Mouse (Mus musculus): ENCODE results near the gene Edem3.

- no peak for TF ChIP-seq CTCF (IDR thresholded peaks at IDR 0.05; ENCODE audit: low read depth, low read length)
- TF ChIP-seq POLR2A (IDR thresholded peaks at IDR 0.05; ENCODE audit: insufficient read depth, low read length), result no peak
- TF ChIP-seq EP300 (IDR thresholded peaks at IDR 0.05; ENCODE audit: insufficient read depth, low read depth, low read length), result no peak
These were observed 1.7 kb upstream of the Edem3 start for GRCm38 (mm10) chr1:151753374-151753929.
